Mouse (Mus musculus) limb, embryonic 15.5 days (tissue): ENCODE results near the gene Ube2g2. TPM values are rescaled to one million over a fixed set of nuclear protein-coding genes. Genes with fewer than 3 reads are reported as not detected.

Experiments
- ATAC-seq: fragments of 200-750 bp; cut with Nextera tagmentation; 2 replicates; pipeline ENCODE4 v1.8.0; 2017; ENCODE audit warnings: low read depth, moderate TSS enrichment; ENCODE audit not compliant: insufficient number of reproducible peaks, low FRiP score, low TSS enrichment
- H3K27ac ChIP-seq: fragments of 300-500 bp; sonication (generic); 2 replicates; pipeline ENCODE4 v1.5.1; 2015; ENCODE audit warnings: moderate library complexity, mild to moderate bottlenecking, inconsistent platforms
- H3K27me3 ChIP-seq: fragments of 300-500 bp; sonication (generic); 2 replicates; pipeline ENCODE4 v1.6.1; 2015; ENCODE audit warnings: inconsistent platforms
- H3K36me3 ChIP-seq: fragments of 300-500 bp; sonication (generic); 2 replicates; pipeline ENCODE4 v1.6.1; 2015; ENCODE audit warnings: inconsistent platforms
- H3K4me1 ChIP-seq: fragments of 300-500 bp; sonication (generic); 2 replicates; pipeline ENCODE4 v1.6.1; 2015; ENCODE audit warnings: inconsistent platforms
- H3K4me2 ChIP-seq: fragments of 300-500 bp; sonication (generic); 2 replicates; pipeline ENCODE4 v1.6.1; 2015; ENCODE audit warnings: mild to moderate bottlenecking, inconsistent platforms
- H3K4me3 ChIP-seq: fragments of 300-500 bp; sonication (generic); 2 replicates; pipeline ENCODE4 v1.5.1; 2015; ENCODE audit warnings: mild to moderate bottlenecking, inconsistent platforms
- H3K9ac ChIP-seq: fragments of 300-500 bp; sonication (generic); 2 replicates; pipeline ENCODE4 v1.6.1; 2015; ENCODE audit warnings: inconsistent platforms
- H3K9me3 ChIP-seq: fragments of 300-500 bp; sonication (generic); 2 replicates; pipeline ENCODE4 v1.6.1; 2016; ENCODE audit warnings: inconsistent platforms
- WGBS: fragments of 180-500 bp; shearing (Covaris S2); methylation state at CpG from one replicate; pipeline ENCODE4 v1.1.7; 2015; 5-methylcytosine and 5-hydroxymethylcytosine counted together
- polyA plus RNA-seq: library from polyadenylated mRNA; unstranded; fragments of >200 nt; fragmentation: Nextera tagmentation; extraction: Ambion mirVana; gene quantifications from 2 replicates; pipeline ENCODE4 v1.2.1, GENCODE M21; 2015

Gene Ube2g2
- polyA plus RNA-seq, 1 experiment from 2014 or later = 99.8 TPM

GRCm38 (mm10) chr10:77658286-77658994 is 36.4 kb downstream of the Ube2g2 start:
- no peak for ATAC-seq
- no peak overlapping the region for H3K4me3 ChIP-seq
- H3K9me3 ChIP-seq = no peaks in the 10 kb centered on the region
- H3K9ac ChIP-seq = no peak overlapping the region
- H3K27me3 ChIP-seq = peaks cover under 1% of the 10 kb centered on the region; the same call in 1 of the 2 replicates
- no peak overlapping the region for H3K27ac ChIP-seq
- no peak overlapping the region for H3K4me2 ChIP-seq
- peaks cover 6% of the 10 kb centered on the region; the same call in 1 of the 2 replicates for H3K4me1 ChIP-seq
- H3K36me3 ChIP-seq = no peaks in the 10 kb centered on the region
- WGBS = 56% methylated on average over 15 of the region's 15 CpGs

- H3K4me1 ChIP-seq = peaks cover 29% of the 10 kb centered on the region
- H3K9ac ChIP-seq = no peak overlapping the region
- no peaks in the 10 kb centered on the region for H3K36me3 ChIP-seq
- no peak overlapping the region for H3K27ac ChIP-seq
- H3K4me3 ChIP-seq = no peak overlapping the region
- H3K9me3 ChIP-seq = no peaks in the 10 kb centered on the region
- no peak for ATAC-seq
- 17% methylated on average over 43 of the region's 43 CpGs for WGBS
- peaks cover 15% of the 10 kb centered on the region; the same call in 1 of the 2 replicates for H3K27me3 ChIP-seq
- H3K4me2 ChIP-seq = peak overlapping the region; percentile 26
Observed at GRCm38 (mm10) chr10:77663949-77664665, 42.0 kb downstream of the Ube2g2 start.

DNA sequence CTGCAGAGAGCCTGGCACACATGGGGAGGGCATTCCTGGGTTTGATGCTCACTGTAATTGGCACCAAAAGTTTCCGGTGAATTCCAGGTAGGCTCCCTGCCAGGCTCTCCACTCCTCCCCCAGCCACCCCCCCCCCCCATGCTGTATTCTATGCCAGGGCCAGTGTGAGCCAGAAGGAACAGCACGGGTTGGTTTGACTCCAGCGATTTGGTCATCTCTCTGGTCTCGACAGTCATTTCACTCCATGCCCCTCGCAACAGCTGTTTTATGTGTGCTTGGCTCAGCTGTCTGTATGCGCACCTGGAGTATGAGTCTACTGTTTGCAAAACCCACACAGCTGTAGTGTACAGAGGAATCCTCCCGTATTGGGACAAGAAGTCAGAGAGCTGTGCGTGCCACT is 44.3 kb downstream of the Ube2g2 start:
- Histone ChIP-seq H3K4me1 (peaks cover 29% of the 10 kb centered on the region), H3K9ac (no peak overlapping the region), H3K4me2 (0 out of 2 replicates have a peak overlapping the region, but pooled peaks have one; percentile 5), H3K27me3 (peaks cover 15% of the 10 kb centered on the region; the same call in 1 of the 2 replicates), H3K4me3 (no peak overlapping the region), H3K9me3 (no peaks in the 10 kb centered on the region), H3K36me3 (no peaks in the 10 kb centered on the region), H3K27ac (no peak overlapping the region; the same call in 1 of the 2 replicates)
- WGBS = 29% methylated on average over 8 of the region's 8 CpGs
- ATAC-seq = peak; percentile 64

GRCm38 (mm10) chr10:77667402-77667801 is 45.3 kb downstream of the Ube2g2 start:
- 65% methylated on average over 4 of the region's 4 CpGs for WGBS
- peaks cover 15% of the 10 kb centered on the region; the same call in 1 of the 2 replicates for H3K27me3 ChIP-seq
- H3K36me3 ChIP-seq = no peaks in the 10 kb centered on the region
- no peak overlapping the region for H3K9ac ChIP-seq
- no peak overlapping the region for H3K4me3 ChIP-seq
- H3K27ac ChIP-seq = no peak overlapping the region; the same call in 1 of the 2 replicates
- ATAC-seq = no peak
- H3K4me2 ChIP-seq = no peak overlapping the region
- H3K9me3 ChIP-seq = no peaks in the 10 kb centered on the region
- peaks cover 29% of the 10 kb centered on the region for H3K4me1 ChIP-seq

- no peak for ATAC-seq
- H3K9ac ChIP-seq = no peak overlapping the region
Observed at GRCm38 (mm10) chr10:77670710-77671109, 48.6 kb downstream of the Ube2g2 start.

GRCm38 (mm10) chr10:77671519-77671918 is 49.4 kb downstream of the Ube2g2 start:
- Histone ChIP-seq H3K9ac (no peak overlapping the region), H3K4me1 (peaks cover 16% of the 10 kb centered on the region), H3K27me3 (0 out of 2 replicates have a peak, but pooled peaks cover 10% of the 10 kb centered on the region), H3K27ac (no peak overlapping the region), H3K4me3 (no peak overlapping the region), H3K9me3 (no peaks in the 10 kb centered on the region), H3K36me3 (no peaks in the 10 kb centered on the region), H3K4me2 (no peak overlapping the region)
- WGBS = 60% methylated on average over 4 of the region's 4 CpGs
- no peak for ATAC-seq

More at GRCm38 (mm10) chr10:77670710-77671109, 48.6 kb downstream of the Ube2g2 start:
- Histone ChIP-seq H3K36me3 (no peaks in the 10 kb centered on the region), H3K27ac (no peak overlapping the region), H3K4me2 (no peak overlapping the region), H3K4me3 (no peak overlapping the region), H3K27me3 (0 out of 2 replicates have a peak, but pooled peaks cover 4% of the 10 kb centered on the region), H3K4me1 (peaks cover 22% of the 10 kb centered on the region), H3K9me3 (no peaks in the 10 kb centered on the region)
- WGBS = 53% methylated on average over 4 of the region's 4 CpGs

DNA sequence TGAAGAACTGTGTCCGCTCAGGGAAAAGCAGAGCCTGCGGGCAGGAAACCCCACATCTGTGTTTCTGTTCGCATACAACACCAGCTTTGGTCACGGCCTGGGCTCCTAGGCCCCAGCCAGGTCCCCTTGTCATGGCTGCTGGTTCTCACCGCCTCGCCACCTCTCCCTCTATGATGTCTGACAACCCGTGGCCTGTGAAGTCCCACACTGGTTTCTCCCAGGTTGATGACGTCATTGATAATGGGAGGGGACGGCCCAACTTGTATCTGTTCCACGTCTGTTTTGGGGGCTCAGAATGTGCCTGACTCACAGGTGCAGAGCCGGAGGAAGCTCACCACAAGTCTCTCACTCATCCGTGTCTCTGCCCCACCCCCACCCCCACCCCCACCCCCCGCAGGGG is 51.7 kb downstream of the Ube2g2 start:
- WGBS = 49% methylated on average over 13 of the region's 13 CpGs
- Histone ChIP-seq H3K4me2 (no peak overlapping the region), H3K4me3 (no peak overlapping the region), H3K36me3 (no peaks in the 10 kb centered on the region), H3K9ac (no peak overlapping the region), H3K27ac (no peak overlapping the region), H3K9me3 (no peaks in the 10 kb centered on the region), H3K4me1 (peaks cover 19% of the 10 kb centered on the region), H3K27me3 (peaks cover 26% of the 10 kb centered on the region)
- no peak for ATAC-seq

DNA sequence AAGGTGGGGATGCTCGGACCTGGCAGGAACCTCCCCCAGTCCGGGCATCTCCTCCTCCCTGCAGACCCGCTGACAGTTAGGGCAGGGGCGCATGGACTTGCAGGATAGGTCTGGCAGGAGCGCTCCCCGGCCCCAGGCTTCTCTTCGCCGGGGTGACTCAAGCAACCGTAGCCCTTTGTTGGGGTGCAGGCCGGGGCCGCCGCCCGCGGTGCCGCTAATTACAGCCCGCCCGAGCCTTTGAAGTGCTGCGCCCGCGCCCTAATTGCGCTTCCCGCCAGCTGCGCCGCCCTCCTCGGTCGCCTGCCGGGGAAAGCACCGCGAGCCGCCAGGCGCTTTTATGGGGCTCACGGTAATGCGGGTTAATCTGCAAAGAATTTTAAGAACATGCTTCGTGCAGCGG is 55.5 kb downstream of the Ube2g2 start:
- Histone ChIP-seq H3K36me3 (no peaks in the 10 kb centered on the region), H3K9me3 (no peaks in the 10 kb centered on the region), H3K9ac (0 out of 2 replicates have a peak overlapping the region, but pooled peaks have one; percentile 10), H3K4me2 (peak overlapping the region; percentile 83), H3K4me1 (peaks cover 19% of the 10 kb centered on the region), H3K27ac (no peak overlapping the region), H3K4me3 (peak overlapping the region; percentile 37), H3K27me3 (peaks cover 30% of the 10 kb centered on the region)
- WGBS = under 1% methylated on average over 35 of the region's 35 CpGs
- ATAC-seq = peak; percentile 31; the same call in 1 of the 2 replicates

GRCm38 (mm10) chr10:77682994-77683393 is 60.9 kb downstream of the Ube2g2 start:
- no peaks in the 10 kb centered on the region for H3K9me3 ChIP-seq
- ATAC-seq = no peak
- no peak overlapping the region for H3K27ac ChIP-seq
- H3K9ac ChIP-seq = no peak overlapping the region
- peaks cover 8% of the 10 kb centered on the region for H3K4me1 ChIP-seq
- H3K36me3 ChIP-seq = no peaks in the 10 kb centered on the region
- 76% methylated on average over 7 of the region's 7 CpGs for WGBS
- H3K4me2 ChIP-seq = no peak overlapping the region
- H3K27me3 ChIP-seq = peaks cover 42% of the 10 kb centered on the region
- no peak overlapping the region for H3K4me3 ChIP-seq

- peaks cover 32% of the 10 kb centered on the region for H3K27me3 ChIP-seq
- WGBS = 15% methylated on average over 8 of the region's 8 CpGs
- no peak for ATAC-seq
Observed at GRCm38 (mm10) chr10:77684181-77684580, 62.1 kb downstream of the Ube2g2 start.

GRCm38 (mm10) chr10:77685895-77686664 is 64.0 kb downstream of the Ube2g2 start, which contains the start of gene Tspear:
Gene Tspear (plus strand): TSS chr10:77686569.
- no peak within 1 kb of the TSS for H3K9ac ChIP-seq
- H3K27me3 ChIP-seq = peaks cover 32% of the 10 kb centered on the region
- no peak for ATAC-seq
- H3K4me3 ChIP-seq = peak within 1 kb of the TSS; percentile 12
- no peaks in the 10 kb centered on the region for H3K9me3 ChIP-seq
- no peaks in the 10 kb centered on the region for H3K36me3 ChIP-seq
- WGBS = 10% methylated on average over 22 of the region's 22 CpGs
- peaks cover 11% of the 10 kb centered on the region; the same call in 1 of the 2 replicates for H3K4me1 ChIP-seq
- peak within 1 kb of the TSS; percentile 24 for H3K4me2 ChIP-seq
- peak within 1 kb of the TSS; percentile 61 for H3K27ac ChIP-seq

More at GRCm38 (mm10) chr10:77684181-77684580, 62.1 kb downstream of the Ube2g2 start:
- Histone ChIP-seq H3K4me1 (peaks cover 5% of the 10 kb centered on the region; the same call in 1 of the 2 replicates), H3K4me3 (no peak overlapping the region), H3K9ac (no peak overlapping the region), H3K36me3 (no peaks in the 10 kb centered on the region), H3K27ac (no peak overlapping the region), H3K4me2 (no peak overlapping the region), H3K9me3 (no peaks in the 10 kb centered on the region)
